Mouse (Mus musculus): Measurements from ENCODE around the gene Hadha.

Gene Hadha

DNA sequence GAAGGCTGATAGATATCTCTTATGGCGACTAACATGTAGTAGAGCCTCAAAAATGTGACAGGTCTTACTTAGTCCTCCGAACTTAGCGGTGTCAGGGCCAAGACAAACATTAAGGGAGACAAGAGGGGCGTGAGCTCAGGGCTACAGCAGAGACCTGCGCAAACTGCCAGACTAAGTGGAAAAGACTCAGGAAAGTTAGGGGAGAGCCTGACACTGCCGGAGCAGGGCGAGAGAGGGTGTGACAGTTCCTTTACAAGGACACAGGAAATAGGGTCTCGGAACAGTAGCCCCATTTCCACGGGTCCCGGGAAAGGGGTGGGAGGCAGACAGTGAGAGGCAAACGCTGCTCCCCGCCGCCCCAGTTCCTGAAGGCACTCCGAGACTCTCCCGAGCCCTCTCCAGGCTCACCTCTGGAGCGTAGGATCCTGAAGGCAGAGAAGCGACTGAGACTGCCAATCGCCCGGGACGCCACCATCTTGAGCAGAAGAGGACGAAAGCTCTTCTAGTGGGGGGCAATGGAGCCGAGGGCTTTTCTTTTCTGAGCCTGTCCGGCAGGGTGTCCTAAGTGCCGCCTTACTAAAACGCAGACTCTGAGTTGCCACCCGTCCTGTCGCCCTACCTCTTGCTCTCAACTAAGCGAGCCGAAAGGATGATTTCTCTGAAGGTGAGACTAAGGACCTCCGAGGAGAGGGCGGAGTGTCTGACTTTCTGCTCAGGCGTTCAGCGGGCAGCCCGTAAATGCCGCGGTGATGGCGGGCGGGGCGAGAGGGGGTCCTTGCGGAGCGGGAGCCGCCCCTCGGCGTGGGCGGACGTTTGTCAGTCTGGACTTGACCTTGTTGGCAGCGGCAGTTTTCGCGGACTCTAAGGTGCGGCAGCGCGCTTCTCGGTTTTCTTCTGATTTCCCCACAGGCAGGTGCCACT, at the start of gene Hadha, which contains the start of gene Hadhb:
Gene Hadha, minus strand, starts transcription at position 689 of the 921 bp plus-strand sequence.
Gene Hadhb, plus strand, starts transcription at position 775 of the 921 bp plus-strand sequence.
- DNase-seq (ENCODE audit: low read depth, low spot score), result peak; percentile 91

DNA sequence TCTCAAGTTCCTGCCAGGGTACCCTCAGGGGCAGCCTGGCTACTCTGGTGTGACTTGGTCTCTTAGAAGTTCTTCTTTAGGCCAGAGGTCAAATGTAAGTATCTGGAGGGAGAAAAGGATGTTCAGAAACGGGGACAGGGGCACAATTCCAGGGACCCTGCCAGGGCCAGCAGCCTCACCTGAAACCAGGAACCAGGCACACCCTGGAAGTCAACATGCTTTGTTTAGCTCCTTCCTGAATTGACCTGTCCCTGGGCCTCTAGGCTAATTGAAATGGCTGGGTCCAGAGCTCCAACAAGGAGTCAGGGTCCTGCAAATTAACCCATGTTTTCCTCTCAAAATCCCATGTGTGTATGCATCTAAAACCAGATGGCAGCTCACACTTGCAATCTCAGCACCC, 49.5 kb upstream of the Hadha start:
- no peak for DNase-seq (ENCODE audit: low read depth, low spot score)

DNA sequence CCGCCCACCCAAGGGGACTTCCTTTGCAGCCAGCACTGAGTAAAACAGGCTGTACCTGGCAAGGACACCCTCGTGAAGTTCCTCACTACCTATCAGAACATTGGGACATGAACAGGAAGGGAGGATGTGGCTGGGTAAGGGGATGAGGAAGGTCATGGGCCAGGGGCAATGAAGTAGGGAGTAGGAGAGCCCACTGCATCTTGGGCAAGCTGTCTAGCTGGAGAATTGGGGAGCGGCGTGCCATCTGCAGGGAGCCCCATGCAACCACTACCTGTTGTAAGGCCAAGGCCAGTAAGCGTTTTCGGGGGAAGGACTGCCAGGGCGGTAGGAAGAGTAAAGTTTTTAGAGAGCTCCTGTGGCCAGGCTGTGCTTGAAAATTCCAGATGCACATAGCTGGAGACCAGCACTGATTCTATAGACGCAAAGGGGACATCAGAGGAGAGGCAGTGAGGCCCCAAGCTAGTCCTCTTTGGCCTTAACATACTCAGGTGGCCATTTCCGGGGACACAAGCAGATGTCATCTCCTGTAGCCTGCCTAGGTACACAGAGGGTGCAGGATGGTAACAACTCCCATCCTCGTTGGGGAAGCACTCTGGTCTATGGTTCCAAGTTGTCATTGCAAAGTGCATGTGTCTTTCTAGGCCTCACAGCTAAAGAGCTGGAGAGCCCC, 48.4 kb upstream of the Hadha start:
- DNase-seq (ENCODE audit: low read depth, low spot score), result no peak

DNA sequence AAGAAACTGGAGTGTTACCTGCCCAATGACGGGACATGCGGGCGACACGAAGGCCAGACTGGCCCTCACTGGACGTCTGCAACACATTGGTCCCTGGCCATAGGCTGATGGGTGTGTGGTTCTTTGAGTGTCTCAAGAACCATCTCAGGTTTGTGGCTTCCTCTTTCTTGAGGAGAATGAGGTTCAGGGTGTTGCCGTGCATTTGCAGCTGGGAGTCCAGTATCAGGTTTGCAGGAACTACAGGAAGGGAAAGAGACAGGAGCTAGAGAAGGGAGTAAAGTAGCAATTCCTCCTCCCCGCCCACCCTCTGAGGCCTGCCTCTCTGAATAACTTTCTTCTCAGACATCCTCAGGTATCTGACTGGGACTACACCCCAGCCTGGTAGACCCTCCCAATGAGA, 47.3 kb upstream of the Hadha start:
- DNase-seq (ENCODE audit: low read depth, low spot score), result no peak

DNA sequence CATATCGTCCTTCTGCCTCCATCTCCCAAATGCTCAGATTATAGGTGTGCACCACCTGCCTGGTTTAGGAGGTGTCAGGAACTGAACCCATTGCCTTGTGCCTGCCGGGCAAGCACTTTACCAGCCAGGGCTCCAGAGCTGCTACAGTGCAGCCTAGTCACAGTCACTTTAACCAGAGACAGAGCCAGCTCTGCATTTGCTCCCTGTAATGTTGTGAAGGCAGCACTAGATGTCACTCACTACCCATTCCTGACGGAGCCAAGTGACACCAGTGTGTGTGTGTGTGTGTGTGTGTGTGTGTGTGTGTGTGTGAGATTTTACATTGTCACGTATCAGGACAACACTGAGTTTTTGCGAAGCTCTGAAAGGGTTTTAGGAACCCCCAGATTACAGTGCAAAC, 46.6 kb upstream of the Hadha start:
- peak; percentile 73 for DNase-seq (ENCODE audit: low read depth, low spot score)

DNA sequence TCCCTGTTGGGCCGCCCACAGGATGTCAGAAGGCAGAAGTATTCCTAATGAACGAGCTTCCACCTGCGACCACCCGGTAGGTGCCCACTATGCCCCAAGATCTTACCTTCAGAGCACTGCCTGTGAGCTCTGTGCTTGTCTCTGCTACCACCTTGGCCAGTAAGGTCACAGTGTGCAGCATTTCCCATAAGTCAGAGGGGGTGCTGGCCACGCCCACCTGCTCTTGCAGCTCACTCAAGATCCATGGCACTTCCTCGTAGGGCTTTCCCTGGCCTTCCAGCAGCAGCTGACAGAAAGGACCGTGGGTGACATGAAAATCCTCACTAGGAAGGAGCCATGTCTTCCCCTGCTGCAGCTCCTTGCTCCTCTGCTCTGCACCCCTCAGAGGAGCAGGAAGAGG, 43.3 kb upstream of the Hadha start:
- DNase-seq (ENCODE audit: low read depth, low spot score), result peak; percentile 60

DNA sequence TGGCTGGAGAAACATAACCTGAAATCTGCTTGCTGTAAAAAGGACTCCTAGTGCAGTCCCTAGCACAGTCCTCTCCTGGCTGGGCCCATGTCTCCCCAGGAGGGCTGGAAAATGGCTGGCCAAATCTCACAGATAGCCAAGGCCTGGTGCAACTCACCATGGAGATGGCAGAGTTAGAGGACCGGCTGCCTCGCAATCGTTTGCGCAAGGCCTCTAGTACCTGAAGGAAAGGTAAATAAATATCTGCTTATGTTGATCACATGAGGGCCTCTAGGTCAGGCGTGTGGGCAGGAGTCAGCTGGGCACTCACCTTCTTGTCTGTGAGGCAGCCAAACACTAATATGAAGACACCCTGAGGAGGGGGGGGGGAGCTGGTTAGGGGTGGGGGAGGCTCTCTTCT, 40.4 kb upstream of the Hadha start:
- DNase-seq (ENCODE audit: low read depth, low spot score), result no peak

DNA sequence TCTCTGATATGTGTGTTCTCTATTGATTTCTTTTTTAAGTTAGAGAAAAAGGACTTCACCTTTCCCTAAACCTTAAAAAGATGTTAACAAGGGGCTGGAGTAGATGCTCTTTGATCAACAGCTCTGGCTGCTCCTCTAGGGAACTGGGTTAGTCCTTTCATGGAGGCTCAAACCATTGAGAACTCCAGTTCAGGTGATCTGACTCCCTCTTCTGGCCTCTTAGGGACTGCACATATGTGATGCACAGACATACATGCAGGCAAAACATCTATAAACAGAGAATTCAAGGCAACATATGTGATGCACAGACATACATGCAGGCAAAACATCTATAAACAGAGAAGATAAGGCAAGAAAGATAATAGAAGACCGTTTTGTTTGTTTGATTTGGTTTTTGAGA, 37.5 kb upstream of the Hadha start:
- peak; percentile 22 for DNase-seq (ENCODE audit: low read depth, low spot score)

DNA sequence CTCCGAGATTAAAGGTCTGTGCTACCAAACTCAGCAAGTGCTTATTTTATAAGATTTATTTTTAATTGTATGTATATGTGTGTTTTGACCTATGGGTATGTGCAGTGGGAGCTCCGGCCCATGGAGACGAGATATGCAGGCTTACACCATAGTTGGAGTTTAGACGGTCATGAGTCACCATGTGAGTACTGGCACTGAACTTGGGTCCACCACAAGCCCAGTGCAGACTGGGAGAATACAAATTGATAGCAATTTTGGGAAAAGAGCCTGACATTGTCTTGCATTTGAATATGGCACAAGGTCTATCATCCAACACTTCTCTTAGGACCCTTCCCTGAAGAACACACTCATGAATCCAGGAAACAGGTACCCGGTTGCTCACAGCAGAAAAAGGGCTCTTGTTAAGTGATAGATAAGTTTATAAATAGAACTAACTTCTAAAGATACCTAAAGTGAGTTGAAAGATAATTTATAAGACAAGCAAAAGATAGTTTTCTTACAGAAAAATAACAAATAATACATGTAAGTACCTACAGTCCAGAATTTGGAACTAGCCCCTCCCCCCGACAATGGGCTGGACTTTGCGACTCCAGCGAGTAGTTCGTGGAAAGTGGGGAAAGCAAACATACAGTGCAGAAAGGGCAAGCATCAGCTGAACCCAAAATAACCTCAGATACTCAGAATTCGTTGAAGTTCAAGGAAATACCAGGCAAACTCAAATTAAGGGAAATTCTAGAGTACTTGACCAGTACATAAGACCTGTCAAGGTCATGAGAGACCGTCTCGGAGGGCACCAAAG, 32.9 kb upstream of the Hadha start:
- no peak for DNase-seq (ENCODE audit: low read depth, low spot score)

DNA sequence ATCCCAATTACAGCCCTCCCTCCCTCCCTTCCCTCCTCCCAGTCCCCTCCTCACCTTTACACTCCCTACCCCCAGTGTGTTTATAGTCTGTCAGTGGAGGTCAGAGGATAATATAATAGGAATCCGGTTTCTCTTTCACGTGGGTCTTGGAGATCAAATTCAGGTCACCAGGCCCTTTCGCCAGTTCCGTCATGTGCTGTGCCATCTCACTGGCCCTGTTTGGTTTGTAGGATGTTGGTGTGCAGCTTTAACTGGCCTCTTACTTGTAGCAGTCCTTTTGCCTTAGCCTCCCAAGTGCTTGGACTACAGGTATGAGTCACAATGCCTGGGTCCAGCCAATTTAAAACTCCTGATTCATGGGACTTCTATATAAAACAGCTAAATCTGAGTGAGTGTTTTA, 20.8 kb upstream of the Hadha start:
- no peak for DNase-seq (ENCODE audit: low read depth, low spot score)

DNA sequence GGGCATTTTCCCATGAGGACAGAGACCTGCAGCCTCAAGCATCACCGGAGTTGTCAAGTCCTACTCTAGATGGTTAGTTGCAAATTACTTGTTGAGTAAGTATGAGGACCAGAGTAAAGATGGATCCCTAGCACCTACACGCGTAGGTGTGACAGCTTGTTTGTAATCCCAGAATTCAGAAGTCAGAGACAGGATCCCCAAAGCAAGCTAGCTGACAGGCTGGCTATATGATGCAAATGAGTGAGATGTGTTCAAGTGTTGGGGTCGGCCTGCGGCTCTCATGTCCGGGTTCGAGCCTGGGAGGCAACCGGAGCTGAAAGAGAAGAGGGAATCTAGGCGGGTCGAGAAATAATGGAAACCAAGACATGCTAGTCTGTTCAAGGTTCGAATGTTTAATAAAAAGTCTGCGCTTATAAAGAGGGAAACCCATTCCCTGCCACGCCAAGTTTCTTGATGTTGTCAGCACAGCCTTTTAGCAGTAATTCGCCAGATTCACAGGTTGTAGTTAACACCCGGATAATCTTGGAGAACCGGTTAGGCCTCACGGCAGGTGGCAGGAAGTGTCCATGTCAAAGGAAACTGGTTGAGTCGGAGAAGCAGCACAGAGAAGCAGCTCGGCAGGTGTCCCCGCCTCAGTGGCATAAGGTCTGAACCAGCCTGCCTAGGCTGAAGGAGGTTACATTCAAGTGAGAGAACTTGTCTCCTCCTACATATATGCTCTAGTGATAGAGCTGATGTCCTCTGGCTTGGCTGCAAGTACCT, 18.1 kb upstream of the Hadha start:
- DNase-seq (ENCODE audit: low read depth, low spot score), result peak; percentile 32

DNA sequence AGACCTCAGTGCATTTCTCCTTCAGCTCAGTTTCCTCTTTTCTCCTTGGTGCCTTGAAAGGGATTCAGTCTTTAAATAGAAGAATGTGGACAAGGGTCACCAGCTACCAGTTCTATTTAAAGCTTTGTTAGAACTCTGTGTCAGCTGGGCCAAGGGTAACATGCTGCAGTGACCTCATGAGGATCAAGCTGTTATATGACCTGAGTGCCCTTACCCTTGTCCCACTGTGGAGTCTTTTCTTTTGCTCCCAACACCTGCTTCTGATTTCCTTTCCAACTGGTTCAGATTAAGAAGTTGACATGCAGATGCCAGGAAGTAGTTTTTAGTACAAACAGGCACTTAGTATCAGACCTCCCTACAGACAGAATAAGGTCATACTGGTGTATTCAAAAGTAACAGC, 17.2 kb upstream of the Hadha start:
- no peak for DNase-seq (ENCODE audit: low read depth, low spot score)

DNA sequence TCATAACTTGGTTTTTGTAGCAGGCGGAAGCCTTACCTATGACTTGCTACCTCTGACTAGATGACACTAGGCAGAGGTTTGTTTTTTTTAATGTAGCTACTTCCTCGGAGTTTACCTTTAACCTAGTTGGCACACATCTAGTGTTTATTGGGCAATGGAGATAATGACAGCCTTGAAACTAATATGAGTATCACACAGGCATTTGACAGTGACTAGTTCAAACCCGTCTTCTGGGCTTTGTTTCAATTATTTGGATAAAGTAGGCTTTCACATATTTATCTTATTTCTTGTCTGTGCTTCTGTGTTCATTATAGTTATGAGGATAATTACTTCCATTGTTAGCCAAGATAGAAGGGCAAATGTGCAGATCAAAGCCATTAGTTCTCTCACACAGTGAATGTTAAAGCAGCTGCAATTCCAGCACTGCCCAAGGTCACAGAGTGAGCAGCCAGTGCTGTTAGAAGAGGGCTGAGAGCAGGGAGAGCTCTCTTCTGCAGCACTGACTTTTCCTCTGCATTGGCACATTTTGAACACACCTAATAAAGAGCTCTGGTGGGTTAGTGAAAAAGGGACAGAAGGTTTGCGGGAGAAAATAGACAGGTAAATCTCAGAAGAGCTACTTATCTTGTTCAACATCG, 15.5 kb upstream of the Hadha start:
- no peak for DNase-seq (ENCODE audit: low read depth, low spot score)

DNA sequence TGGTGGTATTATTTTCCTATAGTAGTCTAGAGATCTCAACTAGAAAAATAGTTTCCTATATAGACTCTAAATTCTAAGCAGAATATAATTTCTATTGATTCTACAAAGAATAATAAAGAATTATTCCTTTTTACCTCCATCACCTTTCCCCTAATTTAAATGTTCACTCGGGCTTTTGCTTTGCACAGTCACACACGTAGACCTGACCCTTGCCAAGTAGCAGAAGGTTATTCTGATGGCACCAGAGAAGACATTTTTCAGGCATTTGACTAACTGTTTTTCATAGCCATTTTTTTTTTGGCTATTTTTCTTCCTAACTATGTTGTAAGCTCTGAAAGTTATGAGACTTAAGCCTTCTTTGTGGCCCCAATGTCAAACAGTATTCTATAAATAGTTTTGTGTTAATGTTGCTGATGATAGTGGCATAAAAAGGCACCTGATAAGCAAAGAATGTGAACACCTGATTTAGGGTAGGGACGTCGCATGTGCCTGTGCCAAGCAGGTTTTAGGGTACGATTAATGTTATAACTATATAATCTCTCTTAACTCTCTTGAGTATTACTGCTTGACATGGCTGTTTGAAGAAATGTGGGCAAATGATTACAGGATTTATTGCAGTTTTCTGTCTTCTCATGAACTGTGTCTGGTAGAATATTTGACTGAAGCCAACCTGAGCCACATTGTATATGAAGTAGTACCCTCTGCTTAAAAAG, 10.4 kb upstream of the Hadha start:
- DNase-seq (ENCODE audit: low read depth, low spot score), result no peak

DNA sequence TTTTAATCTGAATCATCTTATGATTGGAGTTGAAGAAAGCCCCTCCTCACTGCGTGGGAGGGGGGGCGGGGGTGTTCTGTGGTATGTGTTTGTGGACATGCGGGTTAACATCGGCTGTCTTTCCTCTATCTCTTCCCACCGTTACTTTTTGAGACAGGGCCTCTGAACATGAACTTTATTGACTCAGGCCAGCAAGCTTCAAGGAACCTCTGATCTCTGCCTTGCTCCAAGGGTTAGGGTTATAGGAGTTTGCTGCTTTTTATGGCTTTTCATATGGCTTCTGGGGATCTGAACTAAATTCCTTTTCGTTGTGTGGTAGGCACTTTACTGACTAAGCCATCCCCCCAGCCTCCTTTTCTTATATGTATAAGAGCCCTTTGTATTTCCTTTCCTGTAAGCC, 7.4 kb upstream of the Hadha start:
- DNase-seq (ENCODE audit: low read depth, low spot score), result no peak

DNA sequence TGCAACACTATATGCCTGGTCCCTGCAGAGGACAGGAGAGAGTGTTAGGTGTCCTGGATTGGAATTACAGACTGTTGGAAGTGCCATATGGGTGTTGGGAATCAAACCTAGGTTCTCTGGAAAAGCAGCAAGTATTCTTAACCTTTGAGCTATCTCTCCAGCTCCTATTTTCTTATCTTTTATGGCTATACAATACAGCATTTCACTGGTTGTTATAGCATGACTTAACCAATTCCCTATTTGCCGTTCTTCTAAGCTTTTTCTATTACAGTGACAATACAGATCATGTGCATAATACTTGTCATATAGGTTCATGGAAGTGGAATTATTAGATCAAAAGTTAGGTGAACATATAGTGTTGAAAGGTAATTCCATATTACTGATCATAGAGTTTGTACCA, 6.9 kb upstream of the Hadha start:
- no peak for DNase-seq (ENCODE audit: low read depth, low spot score)

DNA sequence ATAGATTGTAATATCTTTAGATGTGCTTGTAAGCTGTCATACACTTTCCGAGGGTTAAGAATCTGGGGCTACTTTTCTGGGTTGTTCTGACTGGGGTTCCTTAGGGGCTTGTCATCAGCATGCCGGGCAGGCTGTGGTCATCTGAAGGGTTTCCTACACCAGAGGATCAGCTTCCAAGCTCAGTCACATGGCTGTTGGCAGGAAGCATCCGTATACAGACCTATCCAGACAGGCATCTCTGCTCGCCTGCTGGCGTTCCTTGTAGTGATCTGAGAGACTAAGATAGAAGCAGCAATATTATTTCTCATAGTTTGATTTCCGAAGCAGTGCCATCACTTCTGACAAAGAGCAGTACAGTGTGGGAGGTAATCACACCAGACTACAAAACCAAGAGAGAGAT, 4.6 kb upstream of the Hadha start:
- no peak for DNase-seq (ENCODE audit: low read depth, low spot score)

DNA sequence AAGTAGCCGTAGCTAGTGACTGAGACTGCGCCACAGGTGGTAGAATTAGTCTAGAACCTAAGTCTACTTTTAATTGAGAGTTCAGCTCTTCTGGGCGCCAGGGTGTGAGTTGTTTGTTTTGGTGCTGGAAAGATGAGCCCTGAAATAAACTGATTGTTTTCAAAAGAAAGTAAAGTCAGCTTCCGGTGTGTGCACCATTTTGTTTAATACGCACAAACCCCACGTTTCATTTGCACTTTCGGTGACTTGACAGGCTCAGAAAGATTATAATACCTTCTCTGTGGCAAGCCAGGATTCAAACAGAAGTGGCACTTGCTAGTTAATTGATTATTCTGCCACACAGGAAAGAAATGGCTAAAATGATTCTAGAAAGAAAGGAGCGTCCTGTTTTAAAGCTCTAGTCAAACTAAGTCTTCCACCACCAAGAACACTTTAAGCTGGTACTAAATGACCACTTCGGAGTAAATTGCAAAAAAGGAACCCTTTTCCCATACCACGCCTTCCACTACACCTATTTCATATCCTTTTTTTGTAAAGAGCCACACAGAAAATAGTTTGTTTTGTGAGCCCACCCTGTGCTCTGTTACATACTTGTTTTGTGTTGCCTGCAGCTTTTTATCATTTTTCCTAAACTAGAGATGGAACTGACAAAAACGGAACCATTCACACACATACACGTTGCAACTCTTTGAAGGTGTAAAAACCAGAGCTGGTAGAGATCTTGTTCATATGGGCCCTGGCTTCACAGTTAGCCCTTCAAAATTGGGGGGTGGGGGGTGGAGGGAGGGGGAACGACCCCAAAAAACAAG, 1.1 kb upstream of the Hadha start:
- no peak for DNase-seq (ENCODE audit: low read depth, low spot score)

DNA sequence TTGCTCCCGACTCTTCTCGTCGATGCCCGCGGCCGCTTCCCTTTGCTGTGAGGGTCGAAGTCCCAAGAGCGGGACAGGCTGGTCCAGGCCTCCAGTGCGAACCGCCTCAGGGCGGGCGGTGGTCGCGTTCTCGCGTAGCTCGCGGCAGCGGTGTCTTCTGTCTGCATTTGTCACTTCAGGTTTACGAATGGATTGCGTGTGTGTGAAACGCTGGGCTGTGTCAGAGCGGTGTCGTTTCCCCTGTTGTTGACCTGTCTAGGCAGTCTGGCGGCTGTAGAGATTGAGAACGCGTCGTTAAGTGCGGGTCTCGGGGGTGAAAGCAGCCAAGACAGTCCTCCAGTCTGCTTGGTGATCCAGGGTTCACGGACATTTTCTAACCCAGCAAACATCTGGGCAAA, 432 bp upstream of the Hadha start:
- no peak for DNase-seq (ENCODE audit: low read depth, low spot score)
